Mouse (Mus musculus): ENCODE results near the gene Stac2. TPM values are rescaled to one million over a fixed set of nuclear protein-coding genes. Genes with fewer than 3 reads are reported as not detected.

Gene Stac2
- polyA plus RNA-seq, 1 experiment from 2014 or later = 5.4 TPM

- Histone ChIP-seq H3K27me3 (replicated peaks; ENCODE audit: control insufficient read depth, insufficient read depth, low read length) (peaks cover under 1% of the 10 kb centered on the region; the same call in 1 of the 2 replicates), H3K4me1 (replicated peaks; ENCODE audit: control insufficient read depth, insufficient read depth, low read length) (peaks cover 14% of the 10 kb centered on the region), H3K36me3 (ENCODE audit: control insufficient read depth, insufficient read depth) (peaks cover 17% of the 10 kb centered on the region), H3K27ac (ENCODE audit: low read length) (no peak overlapping the region), H3K4me3 (replicated peaks; ENCODE audit: low read length) (no peak overlapping the region), H3K9me3 (ENCODE audit: control insufficient read depth, low read length) (no peaks in the 10 kb centered on the region), H3K9ac (replicated peaks; ENCODE audit: low read depth, low read length) (no peak overlapping the region), H3K4me2 (ENCODE audit: low read length) (no peak overlapping the region)
- no peak for ATAC-seq
- 87% methylated on average over 10 of the region's 10 CpGs for WGBS
Observed at GRCm38 (mm10) chr11:98005686-98006085, 47.6 kb downstream of the Stac2 start.

GRCm38 (mm10) chr11:98005076-98005475, 48.2 kb downstream of the Stac2 start:
- ATAC-seq = no peak
- Histone ChIP-seq H3K4me3 (replicated peaks; ENCODE audit: low read length) (no peak overlapping the region), H3K27me3 (replicated peaks; ENCODE audit: control insufficient read depth, insufficient read depth, low read length) (peaks cover 4% of the 10 kb centered on the region; the same call in 1 of the 2 replicates), H3K9ac (replicated peaks; ENCODE audit: low read depth, low read length) (no peak overlapping the region), H3K4me1 (replicated peaks; ENCODE audit: control insufficient read depth, insufficient read depth, low read length) (peaks cover 14% of the 10 kb centered on the region), H3K9me3 (ENCODE audit: control insufficient read depth, low read length) (no peaks in the 10 kb centered on the region), H3K27ac (ENCODE audit: low read length) (no peak overlapping the region), H3K4me2 (ENCODE audit: low read length) (no peak overlapping the region), H3K36me3 (ENCODE audit: control insufficient read depth, insufficient read depth) (peaks cover 15% of the 10 kb centered on the region)
- whole genome bisulfite sequencing = 53% methylated on average over 13 of the region's 13 CpGs

GRCm38 (mm10) chr11:98004161-98004560, 49.1 kb downstream of the Stac2 start:
- H3K36me3 ChIP-seq (ENCODE audit: control insufficient read depth, insufficient read depth) = peaks cover 12% of the 10 kb centered on the region
- no peak for ATAC-seq
- H3K9me3 ChIP-seq (ENCODE audit: control insufficient read depth, low read length) = no peaks in the 10 kb centered on the region
- peaks cover 4% of the 10 kb centered on the region; the same call in 1 of the 2 replicates for H3K27me3 ChIP-seq (replicated peaks; ENCODE audit: control insufficient read depth, insufficient read depth, low read length)
- H3K27ac ChIP-seq (ENCODE audit: low read length) = no peak overlapping the region
- H3K4me2 ChIP-seq (ENCODE audit: low read length) = no peak overlapping the region
- H3K4me3 ChIP-seq (replicated peaks; ENCODE audit: low read length) = no peak overlapping the region
- 55% methylated on average over 8 of the region's 8 CpGs for WGBS
- H3K9ac ChIP-seq (replicated peaks; ENCODE audit: low read depth, low read length) = no peak overlapping the region
- H3K4me1 ChIP-seq (replicated peaks; ENCODE audit: control insufficient read depth, insufficient read depth, low read length) = peaks cover 14% of the 10 kb centered on the region

DNA sequence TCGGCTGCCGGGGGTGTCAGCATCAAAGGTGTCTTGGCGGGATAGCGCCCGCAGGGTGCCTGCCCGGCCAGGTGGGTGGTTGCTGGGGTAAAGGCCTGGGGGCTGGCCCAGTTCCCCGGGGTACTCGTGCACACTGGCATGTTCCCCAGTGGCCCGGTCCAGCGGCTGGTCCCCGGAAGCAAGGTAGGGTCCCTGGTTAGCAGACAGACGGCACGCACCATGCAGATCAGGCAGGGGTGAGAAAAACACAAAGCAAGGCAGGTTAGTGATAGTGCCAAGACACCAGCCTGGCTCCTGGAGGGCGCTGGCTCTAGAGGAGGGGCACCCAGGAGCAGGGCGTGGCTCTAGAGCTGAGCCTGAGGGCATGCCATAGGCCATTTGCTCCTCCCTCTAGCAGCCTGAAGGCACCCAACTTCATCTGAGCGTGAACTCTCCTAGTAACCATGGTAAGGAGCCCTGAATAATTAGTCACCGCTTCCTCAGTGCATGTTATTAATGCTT, 50.0 kb downstream of the Stac2 start:
- Histone ChIP-seq H3K9ac (replicated peaks; ENCODE audit: low read depth, low read length) (0 out of 2 replicates have a peak overlapping the region, but pooled peaks have one; percentile 1), H3K9me3 (ENCODE audit: control insufficient read depth, low read length) (no peaks in the 10 kb centered on the region), H3K4me3 (replicated peaks; ENCODE audit: low read length) (no peak overlapping the region), H3K36me3 (ENCODE audit: control insufficient read depth, insufficient read depth) (peaks cover 10% of the 10 kb centered on the region), H3K4me1 (replicated peaks; ENCODE audit: control insufficient read depth, insufficient read depth, low read length) (peaks cover 14% of the 10 kb centered on the region), H3K27me3 (replicated peaks; ENCODE audit: control insufficient read depth, insufficient read depth, low read length) (peaks cover 4% of the 10 kb centered on the region; the same call in 1 of the 2 replicates), H3K27ac (ENCODE audit: low read length) (no peak overlapping the region), H3K4me2 (ENCODE audit: low read length) (no peak overlapping the region)
- 0 out of 2 replicates have a peak, but pooled peaks have one; percentile 18 for ATAC-seq
- WGBS = 26% methylated on average over 17 of the region's 17 CpGs

DNA sequence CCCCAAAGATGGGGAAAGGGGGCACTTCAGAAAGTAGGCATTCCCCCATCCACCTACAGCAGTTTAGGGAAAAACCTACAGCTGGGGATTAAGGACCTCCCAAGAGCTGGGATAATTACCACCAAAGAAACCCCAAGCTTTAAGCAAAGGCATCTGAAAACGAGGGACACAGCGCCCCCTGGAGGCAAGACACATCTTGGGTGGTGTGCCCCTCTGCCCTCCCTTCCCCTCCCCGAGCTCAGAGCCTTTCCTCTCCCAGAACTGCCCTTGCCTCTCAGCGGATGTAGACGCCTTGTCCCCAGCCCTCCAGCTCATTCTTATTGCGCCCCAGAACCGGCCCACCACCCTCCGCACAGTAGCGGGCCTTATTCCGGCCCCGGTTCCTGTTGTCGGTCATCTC, 50.6 kb downstream of the Stac2 start:
- peaks cover 4% of the 10 kb centered on the region; the same call in 1 of the 2 replicates for H3K27me3 ChIP-seq (replicated peaks; ENCODE audit: control insufficient read depth, insufficient read depth, low read length)
- H3K9ac ChIP-seq (replicated peaks; ENCODE audit: low read depth, low read length) = 0 out of 2 replicates have a peak overlapping the region, but pooled peaks have one; percentile 1
- whole genome bisulfite sequencing = 8% methylated on average over 12 of the region's 12 CpGs
- 0 out of 2 replicates have a peak overlapping the region, but pooled peaks have one; percentile 0 for H3K4me2 ChIP-seq (ENCODE audit: low read length)
- no peak overlapping the region for H3K27ac ChIP-seq (ENCODE audit: low read length)
- no peak overlapping the region for H3K4me3 ChIP-seq (replicated peaks; ENCODE audit: low read length)
- peaks cover 10% of the 10 kb centered on the region for H3K36me3 ChIP-seq (ENCODE audit: control insufficient read depth, insufficient read depth)
- H3K9me3 ChIP-seq (ENCODE audit: control insufficient read depth, low read length) = no peaks in the 10 kb centered on the region
- ATAC-seq = no peak
- peaks cover 14% of the 10 kb centered on the region for H3K4me1 ChIP-seq (replicated peaks; ENCODE audit: control insufficient read depth, insufficient read depth, low read length)

- Histone ChIP-seq H3K4me3 (replicated peaks; ENCODE audit: low read length) (no peak overlapping the region), H3K27me3 (replicated peaks; ENCODE audit: control insufficient read depth, insufficient read depth, low read length) (peaks cover 4% of the 10 kb centered on the region; the same call in 1 of the 2 replicates), H3K36me3 (ENCODE audit: control insufficient read depth, insufficient read depth) (peaks cover 8% of the 10 kb centered on the region), H3K4me2 (ENCODE audit: low read length) (no peak overlapping the region), H3K27ac (ENCODE audit: low read length) (no peak overlapping the region), H3K4me1 (replicated peaks; ENCODE audit: control insufficient read depth, insufficient read depth, low read length) (peaks cover 14% of the 10 kb centered on the region), H3K9me3 (ENCODE audit: control insufficient read depth, low read length) (no peaks in the 10 kb centered on the region), H3K9ac (replicated peaks; ENCODE audit: low read depth, low read length) (no peak overlapping the region)
- 63% methylated on average over 6 of the region's 6 CpGs for WGBS
- ATAC-seq = no peak
Observed at GRCm38 (mm10) chr11:98001986-98002385, 51.3 kb downstream of the Stac2 start.

- ATAC-seq = no peak
- H3K9me3 ChIP-seq (ENCODE audit: control insufficient read depth, low read length) = no peaks in the 10 kb centered on the region
- no peak overlapping the region for H3K4me2 ChIP-seq (ENCODE audit: low read length)
- peaks cover 14% of the 10 kb centered on the region for H3K4me1 ChIP-seq (replicated peaks; ENCODE audit: control insufficient read depth, insufficient read depth, low read length)
- 33% methylated on average over 11 of the region's 11 CpGs for WGBS
- no peak overlapping the region for H3K9ac ChIP-seq (replicated peaks; ENCODE audit: low read depth, low read length)
- no peak overlapping the region for H3K4me3 ChIP-seq (replicated peaks; ENCODE audit: low read length)
- H3K36me3 ChIP-seq (ENCODE audit: control insufficient read depth, insufficient read depth) = peaks cover 8% of the 10 kb centered on the region; the same call in 1 of the 2 replicates
- H3K27me3 ChIP-seq (replicated peaks; ENCODE audit: control insufficient read depth, insufficient read depth, low read length) = peaks cover 4% of the 10 kb centered on the region; the same call in 1 of the 2 replicates
- H3K27ac ChIP-seq (ENCODE audit: low read length) = no peak overlapping the region
Observed at GRCm38 (mm10) chr11:98001351-98001824, 51.9 kb downstream of the Stac2 start.

DNA sequence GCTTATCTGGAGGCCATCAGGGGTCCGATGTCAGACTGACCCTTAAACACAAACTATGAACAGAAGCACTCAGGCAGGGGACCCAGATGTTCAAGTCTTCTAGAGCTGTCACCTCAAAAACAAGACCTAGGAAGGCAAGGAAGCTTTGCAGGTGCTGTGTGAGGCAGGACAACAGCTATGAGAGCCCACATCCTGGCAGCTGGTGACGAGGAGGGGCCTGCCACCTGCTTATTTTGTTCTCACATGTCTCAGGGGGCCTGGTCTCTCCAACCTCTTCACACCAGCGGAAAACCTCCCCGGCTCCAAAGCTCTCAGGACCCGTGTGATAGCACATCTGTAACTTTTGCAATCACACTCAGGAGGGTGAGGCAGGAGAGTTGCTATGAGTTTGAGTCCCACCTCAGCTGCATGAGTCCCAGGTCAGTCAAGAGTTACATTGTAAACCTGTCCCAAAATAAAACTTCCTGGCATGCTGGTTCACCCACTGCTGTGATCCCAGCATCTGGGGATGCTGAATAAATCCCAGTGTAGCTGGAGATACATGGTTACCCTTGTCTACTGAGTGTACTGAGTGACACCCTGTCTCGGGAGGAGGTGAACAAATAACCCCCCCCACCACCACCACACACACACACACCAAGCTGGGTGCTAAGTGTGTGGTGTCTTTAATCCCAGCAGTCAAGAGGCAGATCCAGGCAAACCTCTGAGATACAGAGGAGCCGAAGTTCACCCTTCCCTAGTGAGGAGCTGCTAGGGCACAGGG, 52.7 kb downstream of the Stac2 start:
- WGBS = 58% methylated on average over 7 of the region's 7 CpGs

GRCm38 (mm10) chr11:97999748-98000147, 53.5 kb downstream of the Stac2 start:
- H3K27me3 ChIP-seq (replicated peaks; ENCODE audit: control insufficient read depth, insufficient read depth, low read length) = peaks cover 4% of the 10 kb centered on the region; the same call in 1 of the 2 replicates

More for the DNA sequence above, 52.7 kb downstream of the Stac2 start:
- H3K27me3 ChIP-seq (replicated peaks; ENCODE audit: control insufficient read depth, insufficient read depth, low read length) = peaks cover 4% of the 10 kb centered on the region; the same call in 1 of the 2 replicates
- H3K4me2 ChIP-seq (ENCODE audit: low read length) = no peak overlapping the region
- ATAC-seq = no peak
- peaks cover 18% of the 10 kb centered on the region for H3K4me1 ChIP-seq (replicated peaks; ENCODE audit: control insufficient read depth, insufficient read depth, low read length)
- no peak overlapping the region for H3K9ac ChIP-seq (replicated peaks; ENCODE audit: low read depth, low read length)
- H3K4me3 ChIP-seq (replicated peaks; ENCODE audit: low read length) = no peak overlapping the region
- no peak overlapping the region for H3K27ac ChIP-seq (ENCODE audit: low read length)
- no peaks in the 10 kb centered on the region for H3K9me3 ChIP-seq (ENCODE audit: control insufficient read depth, low read length)
- peaks cover 8% of the 10 kb centered on the region; the same call in 1 of the 2 replicates for H3K36me3 ChIP-seq (ENCODE audit: control insufficient read depth, insufficient read depth)

More at GRCm38 (mm10) chr11:97999748-98000147, 53.5 kb downstream of the Stac2 start:
- no peak for ATAC-seq
- Histone ChIP-seq H3K36me3 (ENCODE audit: control insufficient read depth, insufficient read depth) (peaks cover 5% of the 10 kb centered on the region; the same call in 1 of the 2 replicates), H3K4me3 (replicated peaks; ENCODE audit: low read length) (no peak overlapping the region), H3K4me2 (ENCODE audit: low read length) (no peak overlapping the region), H3K9me3 (ENCODE audit: control insufficient read depth, low read length) (no peaks in the 10 kb centered on the region), H3K27ac (ENCODE audit: low read length) (no peak overlapping the region), H3K4me1 (replicated peaks; ENCODE audit: control insufficient read depth, insufficient read depth, low read length) (peaks cover 25% of the 10 kb centered on the region), H3K9ac (replicated peaks; ENCODE audit: low read depth, low read length) (no peak overlapping the region)
- WGBS = 67% methylated on average over 5 of the region's 5 CpGs
